Mouse (Mus musculus) CH12.LX (cell line): ENCODE measurements around the gene Ntm. TPM values are rescaled to one million over a fixed set of nuclear protein-coding genes. Genes with fewer than 3 reads are reported as not detected.

ENCODE experiments used
- DNase-seq: peaks from one replicate; pipeline ENCODE4 v3.0.0-alpha.2; 2013; ENCODE audit errors: extremely low read depth
- H3K27ac ChIP-seq: 2 replicates; pipeline ENCODE4 v1.5.1; 2012; ENCODE audit warnings: low read depth, mild to moderate bottlenecking, control low read depth, moderate library complexity; ENCODE audit not compliant: insufficient read depth
- H3K27me3 ChIP-seq: replicated peaks from 2 replicates; pipeline ENCODE3; 2012; ENCODE audit warnings: inconsistent platforms
- H3K36me3 ChIP-seq, 2 experiments: replicated peaks in 1 of 2; 2 replicates each; pipeline versions ENCODE3 to v1.6.1; 2012; ENCODE audit warnings: inconsistent platforms in 1 of 2, low read length in 1 of 2, mild to moderate bottlenecking in 1 of 2, mixed read lengths in 1 of 2, moderate library complexity in 1 of 2; ENCODE audit not compliant: control insufficient read depth in 1 of 2, insufficient read depth in 1 of 2
- H3K4me1 ChIP-seq, 2 experiments: 2 replicates each; pipeline ENCODE4 v1.6.1; 2012; ENCODE audit warnings: inconsistent platforms in 1 of 2, moderate library complexity in 1 of 2; ENCODE audit not compliant: insufficient read depth in 2 of 2, control insufficient read depth in 1 of 2
- H3K4me2 ChIP-seq: 2 replicates; pipeline ENCODE4 v1.6.1; 2012; ENCODE audit warnings: low read depth, mild to moderate bottlenecking, control low read depth; ENCODE audit not compliant: poor library complexity, insufficient read depth, severe bottlenecking
- H3K4me3 ChIP-seq, 3 experiments: fragments of 150-350 bp in 1 of 3; sonication (generic) in 1 of 3; replicated peaks in 1 of 3; 2 replicates each; pipeline versions ENCODE3 to v1.5.1; 2011 to 2012; ENCODE audit warnings: low read depth in 2 of 3, low read length in 2 of 3, mild to moderate bottlenecking in 2 of 3, moderate library complexity in 2 of 3, control low read depth in 1 of 3, improper control_type of control experiment in 1 of 3, inconsistent platforms in 1 of 3, mixed read lengths in 1 of 3; ENCODE audit not compliant: poor library complexity in 1 of 3
- H3K79me2 ChIP-seq: replicated peaks from 2 replicates; pipeline ENCODE4 v1.6.1; 2012; ENCODE audit warnings: mild to moderate bottlenecking, moderate library complexity; ENCODE audit not compliant: control insufficient read depth, poor library complexity, insufficient read depth, severe bottlenecking; ENCODE audit errors: extremely low read depth
- H3K9ac ChIP-seq: 2 replicates; pipeline ENCODE4 v1.6.1; 2012; ENCODE audit warnings: low read depth, mild to moderate bottlenecking, control low read depth, moderate library complexity; ENCODE audit not compliant: insufficient read depth
- H3K9me3 ChIP-seq: replicated peaks from 2 replicates; pipeline ENCODE3; 2012; ENCODE audit warnings: low read length, inconsistent platforms, mixed read lengths
- CHD2 ChIP-seq: IDR thresholded peaks from 2 replicates; pipeline ENCODE4 v1.6.1; 2011; ENCODE audit warnings: low read length, improper control_type of control experiment
- CTCF ChIP-seq, 2 experiments: IDR thresholded peaks in 1 of 2; conservative IDR thresholded peaks in 1 of 2; 2 replicates each; pipeline ENCODE4 v1.5.1; 2011 to 2012; ENCODE audit warnings: low read depth in 2 of 2, low read length in 2 of 2, improper control_type of control experiment in 1 of 2, inconsistent platforms in 1 of 2, mild to moderate bottlenecking in 1 of 2, moderate library complexity in 1 of 2
- ETS1 ChIP-seq: conservative IDR thresholded peaks from 2 replicates; pipeline ENCODE4 v1.6.1; 2012; ENCODE audit warnings: low read depth, mild to moderate bottlenecking, inconsistent platforms, low read length, improper control_type of control experiment, moderate library complexity
- IRF4 ChIP-seq: IDR thresholded peaks from 2 replicates; pipeline ENCODE4 v1.6.1; 2014; ENCODE audit warnings: low read depth, mild to moderate bottlenecking, inconsistent platforms, low read length, improper control_type of control experiment
- JUN ChIP-seq: IDR thresholded peaks from 2 replicates; pipeline ENCODE4 v1.6.1; 2011; ENCODE audit warnings: low read depth, mild to moderate bottlenecking, low read length, improper control_type of control experiment, moderate library complexity; ENCODE audit not compliant: insufficient read depth
- JUND ChIP-seq: conservative IDR thresholded peaks from 2 replicates; pipeline ENCODE4 v1.6.1; 2011; ENCODE audit warnings: low read depth, low read length, improper control_type of control experiment
- MAFK ChIP-seq: IDR thresholded peaks from 2 replicates; pipeline ENCODE4 v1.6.1; 2011; ENCODE audit warnings: low read length, improper control_type of control experiment; ENCODE audit not compliant: insufficient replicate concordance
- MAZ ChIP-seq: IDR thresholded peaks from 2 replicates; pipeline ENCODE4 v1.6.1; 2012; ENCODE audit warnings: low read depth, mild to moderate bottlenecking, inconsistent platforms, low read length, improper control_type of control experiment, moderate library complexity
- MYC ChIP-seq: IDR thresholded peaks from 2 replicates; pipeline ENCODE4 v1.6.1; 2011; ENCODE audit warnings: low read depth, mild to moderate bottlenecking, improper control_type of control experiment, low read length
- NELFE ChIP-seq: IDR thresholded peaks from 2 replicates; pipeline ENCODE4 v1.6.1; 2011; ENCODE audit warnings: low read depth, low read length, improper control_type of control experiment
- NRF1 ChIP-seq: IDR thresholded peaks from 2 replicates; pipeline ENCODE4 v1.6.1; 2014; ENCODE audit warnings: low read depth, mild to moderate bottlenecking, inconsistent platforms, low read length, improper control_type of control experiment, moderate library complexity
- POLR2A ChIP-seq: IDR thresholded peaks from 2 replicates; pipeline ENCODE4 v1.6.1; 2011; ENCODE audit warnings: low read depth, mild to moderate bottlenecking, improper control_type of control experiment, low read length
- RCOR1 ChIP-seq: conservative IDR thresholded peaks from 2 replicates; pipeline ENCODE4 v1.6.1; 2012; ENCODE audit warnings: low read depth, mild to moderate bottlenecking, inconsistent platforms, low read length, improper control_type of control experiment
- TBP ChIP-seq: conservative IDR thresholded peaks from 2 replicates; pipeline ENCODE4 v1.6.1; 2011; ENCODE audit warnings: low read depth, low read length, improper control_type of control experiment
- TCF12 ChIP-seq: IDR thresholded peaks from 2 replicates; pipeline ENCODE4 v1.6.1; 2014; ENCODE audit warnings: low read depth, mild to moderate bottlenecking, inconsistent platforms, low read length, improper control_type of control experiment
- UBTF ChIP-seq: IDR thresholded peaks from 2 replicates; pipeline ENCODE4 v1.6.1; 2012; ENCODE audit warnings: low read depth, mild to moderate bottlenecking, inconsistent platforms, low read length, improper control_type of control experiment, moderate library complexity
- USF1 ChIP-seq: IDR thresholded peaks from 2 replicates; pipeline ENCODE4 v1.6.1; 2014; ENCODE audit warnings: low read depth, mild to moderate bottlenecking, inconsistent platforms, low read length, improper control_type of control experiment
- ZNF384 ChIP-seq: IDR thresholded peaks from 2 replicates; pipeline ENCODE4 v1.6.1; 2012; ENCODE audit warnings: low read depth, low read length, improper control_type of control experiment, inconsistent platforms
- dilution Hi-C: fragments of 300-500 bp; cut with MboI; formaldehyde crosslinking; loops from 2 replicates; pipeline ENCODE4 v1.14.3; 2020; ENCODE audit warnings: low sequenced_read_pairs; ENCODE audit not compliant: extremely low pct_unique_long_range_greater_than_20kb, extremely low pct_ligation_motif_present
- in situ Hi-C: fragments of 300-500 bp; cut with MboI; formaldehyde crosslinking; loops from 3 replicates; pipeline ENCODE4 v1.14.3; 2019; ENCODE audit warnings: low sequenced_read_pairs, low pct_ligation_motif_present, low pct_unique_long_range_greater_than_20kb, mixed read lengths
- polyA plus RNA-seq: library from polyadenylated mRNA; unstranded; fragments of >175 nt; gene quantifications from 2 replicates; pipeline ENCODE4 v1.2.1, GENCODE M21; 2012; ENCODE audit warnings: low read depth; ENCODE audit not compliant: insufficient read length
- total RNA-seq, 2 experiments: library from RNA; depleted of rRNA; stranded (reverse); fragments of 300-350 nt in 1 of 2; fragments of >200 nt in 1 of 2; gene quantifications; 2 replicates each; pipeline ENCODE4 v1.2.3; 2012 to 2014

The Ntm gene
- total and polyA plus RNA-seq, 3 experiments, result not detected

GRCm38 (mm10) chr9:29642997-29643657 lies 319.8 kb downstream of the Ntm start:
- no peak overlapping the region for H3K4me2 ChIP-seq
- TF ChIP-seq ETS1 (no peak), CTCF (conservative IDR thresholded peaks at IDR 0.05 in 1 of 2, IDR thresholded peaks at IDR 0.05 in 1 of 2; ENCODE audit: low read depth in 2 of 2, low read length in 2 of 2) (peak in 1 of 2 experiments; percentile 30; a peak in 2 of 4 replicates), CHD2 (no peak), MYC (no peak)
- no peak overlapping the region for H3K4me3 ChIP-seq
- H3K27me3 ChIP-seq, result no peaks in the 10 kb centered on the region
- H3K4me1 ChIP-seq, result no peaks in the 10 kb centered on the region
- H3K9me3 ChIP-seq, result peaks cover 83% of the 10 kb centered on the region
- no peaks in the 10 kb centered on the region for H3K79me2 ChIP-seq
- H3K9ac ChIP-seq, result no peak overlapping the region
- dilution Hi-C loops (no loop called here), in situ Hi-C loops (no loop called here)
- no peak for DNase-seq
- no peak overlapping the region for H3K27ac ChIP-seq
- no peaks in the 10 kb centered on the region for H3K36me3 ChIP-seq

- no peaks in the 10 kb centered on the region for H3K79me2 ChIP-seq
- H3K9ac ChIP-seq, result no peak overlapping the region
- TF ChIP-seq UBTF (no peak), USF1 (no peak), NELFE (no peak), NRF1 (no peak), MAFK (no peak), JUND (no peak), MYC (no peak), IRF4 (no peak), TCF12 (no peak), JUN (no peak), RCOR1 (no peak), POLR2A (no peak), TBP (no peak), ZNF384 (no peak), MAZ (no peak)
- H3K27me3 ChIP-seq, result no peaks in the 10 kb centered on the region
- H3K36me3 ChIP-seq, result no peaks in the 10 kb centered on the region
- no peaks in the 10 kb centered on the region for H3K4me1 ChIP-seq
- peaks cover 71% of the 10 kb centered on the region for H3K9me3 ChIP-seq
- H3K4me3 ChIP-seq, result no peak overlapping the region
- H3K4me2 ChIP-seq, result no peak overlapping the region
- dilution Hi-C loops (no loop called here), in situ Hi-C loops (no loop called here)
- H3K27ac ChIP-seq, result no peak overlapping the region
- no peak for DNase-seq
Measured at GRCm38 (mm10) chr9:29637335-29637734, 325.6 kb downstream of the Ntm start.
